Mouse (Mus musculus): ENCODE results near the gene Ccdc62.

Ccdc62 gene

GRCm38 (mm10) chr5:123935931-123936330, 5.5 kb downstream of the Ccdc62 start:
- no peak for DNase-seq (ENCODE audit: low spot score in 2 of 2)

GRCm38 (mm10) chr5:123938479-123938878, 8.0 kb downstream of the Ccdc62 start:
- DNase-seq (ENCODE audit: low spot score in 2 of 2), result no peak

- DNase-seq (ENCODE audit: low spot score in 2 of 2), result no peak
Observed at GRCm38 (mm10) chr5:123946546-123946945, 16.1 kb downstream of the Ccdc62 start.

- DNase-seq (ENCODE audit: low spot score in 2 of 2), result no peak
Observed at GRCm38 (mm10) chr5:123947041-123947761, 16.7 kb downstream of the Ccdc62 start.

GRCm38 (mm10) chr5:123952365-123953045, 22.0 kb downstream of the Ccdc62 start:
- DNase-seq (ENCODE audit: low spot score in 2 of 2), result no peak

- DNase-seq (ENCODE audit: low spot score in 2 of 2), result no peak
Observed at GRCm38 (mm10) chr5:123957213-123957612, 26.7 kb downstream of the Ccdc62 start.

- DNase-seq (ENCODE audit: low spot score in 2 of 2), result no peak
Observed at GRCm38 (mm10) chr5:123959018-123959417, 28.5 kb downstream of the Ccdc62 start.

GRCm38 (mm10) chr5:123960129-123960528, 29.6 kb downstream of the Ccdc62 start:
- no peak for DNase-seq (ENCODE audit: low spot score in 2 of 2)

GRCm38 (mm10) chr5:123961046-123961445, 30.6 kb downstream of the Ccdc62 start:
- DNase-seq (ENCODE audit: low spot score in 2 of 2), result no peak

GRCm38 (mm10) chr5:123964208-123964607, 33.7 kb downstream of the Ccdc62 start:
- no peak for DNase-seq (ENCODE audit: low spot score in 2 of 2)

- DNase-seq (ENCODE audit: low spot score in 2 of 2), result no peak
Observed at GRCm38 (mm10) chr5:123966759-123967158, 36.3 kb downstream of the Ccdc62 start.

GRCm38 (mm10) chr5:123968468-123968867, 38.0 kb downstream of the Ccdc62 start:
- DNase-seq (ENCODE audit: low spot score in 2 of 2), result no peak

- no peak for DNase-seq (ENCODE audit: low spot score in 2 of 2)
Observed at GRCm38 (mm10) chr5:123969216-123969615, 38.7 kb downstream of the Ccdc62 start.

- no peak for DNase-seq (ENCODE audit: low spot score in 2 of 2)
Observed at GRCm38 (mm10) chr5:123970576-123970975, 40.1 kb downstream of the Ccdc62 start.

- no peak for DNase-seq (ENCODE audit: low spot score in 2 of 2)
Observed at GRCm38 (mm10) chr5:123972453-123972852, 42.0 kb downstream of the Ccdc62 start.

- peak; percentile 69 to 86 for DNase-seq (ENCODE audit: low spot score in 2 of 2)
Observed at GRCm38 (mm10) chr5:123973299-123974178, 43.1 kb downstream of the Ccdc62 start, which contains the start of gene Hip1r. TSS of gene Hip1r (plus strand) at chr5:123973628.

GRCm38 (mm10) chr5:123974179-123974485, 43.7 kb downstream of the Ccdc62 start:
- no peak for DNase-seq (ENCODE audit: low spot score in 2 of 2)

- peak in 1 of 2 experiments; percentile 64 for DNase-seq (ENCODE audit: low spot score in 2 of 2)
Observed at GRCm38 (mm10) chr5:123974616-123975111, 44.2 kb downstream of the Ccdc62 start.

GRCm38 (mm10) chr5:123975668-123976180, 45.2 kb downstream of the Ccdc62 start:
- no peak for DNase-seq (ENCODE audit: low spot score in 2 of 2)

GRCm38 (mm10) chr5:123977231-123977630, 46.8 kb downstream of the Ccdc62 start:
- no peak for DNase-seq (ENCODE audit: low spot score in 2 of 2)

- DNase-seq (ENCODE audit: low spot score in 2 of 2), result no peak
Observed at GRCm38 (mm10) chr5:123978131-123978530, 47.7 kb downstream of the Ccdc62 start.

Data from spleen, postnatal 10 days (tissue).